Mouse (Mus musculus) C2C12 (cell line): ENCODE measurements around the gene Fxyd3. TPM values are rescaled to one million over a fixed set of nuclear protein-coding genes. Genes with fewer than 3 reads are reported as not detected.

ENCODE experiments used
- H3K27me3 ChIP-seq: one replicate; pipeline ENCODE4 v1.6.1; 2011; ENCODE audit not compliant: control insufficient read depth, insufficient read depth, insufficient read length
- H3K36me3 ChIP-seq: one replicate; pipeline ENCODE4 v1.6.1; 2011; ENCODE audit not compliant: control insufficient read depth, insufficient read depth
- H3K4me3 ChIP-seq: one replicate; pipeline ENCODE4 v1.5.1; 2011; ENCODE audit warnings: mild to moderate bottlenecking, control low read depth; ENCODE audit not compliant: poor library complexity, insufficient read depth, severe bottlenecking
- H3K79me2 ChIP-seq: one replicate; pipeline ENCODE4 v1.6.1; 2011; ENCODE audit not compliant: control insufficient read depth, insufficient read depth
- H3K79me3 ChIP-seq: one replicate; pipeline ENCODE4 v1.6.1; 2011; ENCODE audit warnings: low read depth, control low read depth
- H3ac ChIP-seq: one replicate; pipeline ENCODE3; 2011; ENCODE audit warnings: low read depth; ENCODE audit not compliant: control insufficient read depth, insufficient read length
- CEBPB ChIP-seq: IDR thresholded peaks from one replicate; pipeline ENCODE4 v1.6.1; 2011; ENCODE audit warnings: low read depth, mild to moderate bottlenecking, control low read depth, moderate library complexity
- CTCF ChIP-seq: IDR thresholded peaks from one replicate; pipeline ENCODE4 v1.5.1; 2011; ENCODE audit not compliant: control insufficient read depth, insufficient read depth, insufficient read length
- FOSL1 ChIP-seq: IDR thresholded peaks from one replicate; pipeline ENCODE4 v1.8.0; 2011; ENCODE audit warnings: mild to moderate bottlenecking, low read length; ENCODE audit not compliant: poor library complexity, insufficient read depth, severe bottlenecking
- MAX ChIP-seq: IDR thresholded peaks from one replicate; pipeline ENCODE4 v1.6.1; 2011; ENCODE audit warnings: mild to moderate bottlenecking, control low read depth
- MYOD1 ChIP-seq: IDR thresholded peaks from one replicate; pipeline ENCODE4 v1.6.1; 2011; ENCODE audit warnings: low read depth; ENCODE audit not compliant: control insufficient read depth, insufficient read length
- MYOG ChIP-seq: IDR thresholded peaks from one replicate; pipeline ENCODE4 v1.6.1; 2011; ENCODE audit not compliant: control insufficient read depth, insufficient read length; ENCODE audit errors: extremely low read depth
- USF1 ChIP-seq: IDR thresholded peaks from one replicate; pipeline ENCODE4 v1.6.1; 2011; ENCODE audit warnings: low read depth, mild to moderate bottlenecking, control low read depth, moderate library complexity
- polyA plus RNA-seq: library from polyadenylated mRNA; unstranded; fragments of >200 nt; fragmentation: generic; extraction: Trizol; gene quantifications from one replicate; pipeline ENCODE4 v1.2.1, GENCODE M21; 2012; ENCODE audit warnings: missing spikeins

Fxyd3 gene
- polyA plus RNA-seq, 1 experiment, result 0.04 TPM

DNA sequence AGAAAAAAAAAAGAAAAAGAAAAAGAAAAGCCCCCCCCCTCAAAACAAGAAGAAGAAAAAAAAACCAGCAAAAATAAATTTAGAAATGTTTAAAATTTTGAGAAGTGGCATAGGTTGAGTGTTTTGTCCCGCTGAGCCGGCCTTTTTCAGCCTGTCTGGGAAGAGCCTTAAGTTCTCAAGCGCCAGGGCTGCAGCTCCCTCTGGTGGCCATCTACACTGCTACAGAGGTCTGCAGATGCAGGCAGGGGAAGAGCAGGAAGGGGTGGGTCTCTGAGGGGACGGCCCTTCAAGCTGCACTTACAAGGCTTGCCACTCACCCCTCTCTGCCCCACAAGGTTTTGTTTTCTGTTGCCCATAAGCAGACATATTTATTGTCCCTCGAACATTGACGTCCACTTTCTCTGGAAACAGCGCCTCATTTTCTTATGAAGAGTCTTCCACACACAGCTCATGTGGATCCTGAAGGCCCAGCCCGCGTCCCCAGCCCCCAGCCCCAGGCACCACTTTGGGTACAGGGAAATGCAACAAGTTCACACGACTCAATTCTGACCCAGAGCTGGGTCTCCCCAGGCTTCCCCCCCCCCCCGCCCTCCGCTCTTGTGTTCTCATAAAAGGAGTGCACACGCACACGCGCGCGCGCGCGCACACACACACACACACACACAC is 21.2 kb upstream of the Fxyd3 start:
- H3K4me3 ChIP-seq, result no peak overlapping the region
- no peaks in the 10 kb centered on the region for H3K79me2 ChIP-seq
- H3ac ChIP-seq, result no peak overlapping the region
- peaks cover 28% of the 10 kb centered on the region for H3K27me3 ChIP-seq
- H3K79me3 ChIP-seq, result no peaks in the 10 kb centered on the region
- peak; percentile 86 for TF ChIP-seq CTCF
- TF ChIP-seq FOSL1, result no peak
- no peaks in the 10 kb centered on the region for H3K36me3 ChIP-seq

GRCm38 (mm10) chr7:31096892-31097564 is 20.5 kb upstream of the Fxyd3 start:
- Histone ChIP-seq H3K27me3 (peaks cover 29% of the 10 kb centered on the region), H3K79me2 (no peaks in the 10 kb centered on the region)
- TF ChIP-seq MAX (no peak), MYOD1 (no peak), CEBPB (no peak), USF1 (no peak), MYOG (no peak), CTCF (no peak), FOSL1 (no peak)

GRCm38 (mm10) chr7:31094774-31095501 is 18.4 kb upstream of the Fxyd3 start:
- Histone ChIP-seq H3K79me3 (no peaks in the 10 kb centered on the region), H3K36me3 (no peaks in the 10 kb centered on the region), H3K4me3 (no peak overlapping the region), H3K79me2 (no peaks in the 10 kb centered on the region), H3K27me3 (peaks cover 32% of the 10 kb centered on the region), H3ac (no peak overlapping the region)
- TF ChIP-seq MAX, result no peak
- TF ChIP-seq CEBPB, result no peak
- TF ChIP-seq CTCF, result no peak
- no peak for TF ChIP-seq USF1
- no peak for TF ChIP-seq MYOD1
- TF ChIP-seq FOSL1, result no peak
- no peak for TF ChIP-seq MYOG

More at GRCm38 (mm10) chr7:31096892-31097564, 20.5 kb upstream of the Fxyd3 start:
- Histone ChIP-seq H3ac (no peak overlapping the region), H3K79me3 (no peaks in the 10 kb centered on the region), H3K4me3 (no peak overlapping the region), H3K36me3 (no peaks in the 10 kb centered on the region)

GRCm38 (mm10) chr7:31089721-31090120 is 13.2 kb upstream of the Fxyd3 start:
- TF ChIP-seq MAX (no peak), CEBPB (no peak), MYOD1 (no peak), FOSL1 (no peak), CTCF (no peak), USF1 (no peak), MYOG (no peak)
- Histone ChIP-seq H3K27me3 (peaks cover 26% of the 10 kb centered on the region), H3K4me3 (no peak overlapping the region), H3K79me2 (no peaks in the 10 kb centered on the region), H3K79me3 (no peaks in the 10 kb centered on the region), H3ac (no peak overlapping the region), H3K36me3 (no peaks in the 10 kb centered on the region)

- no peaks in the 10 kb centered on the region for H3K79me3 ChIP-seq
- no peaks in the 10 kb centered on the region for H3K36me3 ChIP-seq
- H3K27me3 ChIP-seq, result peaks cover 14% of the 10 kb centered on the region
- no peak for TF ChIP-seq CTCF
- TF ChIP-seq FOSL1, result no peak
- TF ChIP-seq MAX, result no peak
- no peak for TF ChIP-seq CEBPB
- no peak for TF ChIP-seq MYOG
- TF ChIP-seq MYOD1, result no peak
- no peak for TF ChIP-seq USF1
- no peak overlapping the region for H3ac ChIP-seq
- H3K79me2 ChIP-seq, result no peaks in the 10 kb centered on the region
- H3K4me3 ChIP-seq, result no peak overlapping the region
Observed at GRCm38 (mm10) chr7:31088206-31088605, 11.7 kb upstream of the Fxyd3 start.
